Mouse (Mus musculus): ENCODE results near the gene Srrm2. TPM values are rescaled to one million over a fixed set of nuclear protein-coding genes. Genes with fewer than 3 reads are reported as not detected.

Gene Srrm2
- polyA plus RNA-seq, 1 experiment from 2014 or later = 505 TPM

DNA sequence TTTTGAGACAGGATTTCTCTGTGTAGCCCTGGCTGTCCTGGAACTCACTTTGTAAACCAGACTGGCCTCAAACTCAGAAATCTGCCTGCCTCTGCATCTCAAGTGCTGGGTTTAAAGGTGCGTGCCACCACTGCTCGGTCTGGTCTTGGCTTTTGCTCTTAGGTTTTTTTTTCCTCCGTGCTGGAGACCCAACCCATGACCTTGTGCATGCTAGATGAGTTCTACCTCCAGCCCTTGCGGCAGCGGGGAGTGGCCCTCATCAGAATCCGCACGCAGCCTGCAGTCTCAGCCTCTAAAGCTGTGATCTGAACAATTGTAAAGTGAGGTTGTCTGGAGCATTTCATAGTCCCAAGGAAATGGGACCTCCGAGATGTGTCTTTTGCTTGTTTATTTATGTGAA, 5.0 kb downstream of the Srrm2 start:
- no peak overlapping the region for H3K4me3 ChIP-seq (replicated peaks; ENCODE audit: low read length)
- H3K27ac ChIP-seq (ENCODE audit: low read length) = no peak overlapping the region
- H3K36me3 ChIP-seq (ENCODE audit: control insufficient read depth, insufficient read depth) = no peaks in the 10 kb centered on the region
- ATAC-seq = no peak
- no peaks in the 10 kb centered on the region for H3K27me3 ChIP-seq (replicated peaks; ENCODE audit: control insufficient read depth, insufficient read depth, low read length)
- 95% methylated on average over 8 of the region's 8 CpGs for WGBS
- H3K4me1 ChIP-seq (replicated peaks; ENCODE audit: control insufficient read depth, insufficient read depth, low read length) = peaks cover 11% of the 10 kb centered on the region
- no peak overlapping the region for H3K9ac ChIP-seq (replicated peaks; ENCODE audit: low read depth, low read length)
- no peaks in the 10 kb centered on the region for H3K9me3 ChIP-seq (ENCODE audit: control insufficient read depth, low read length)
- H3K4me2 ChIP-seq (ENCODE audit: low read length) = no peak overlapping the region

DNA sequence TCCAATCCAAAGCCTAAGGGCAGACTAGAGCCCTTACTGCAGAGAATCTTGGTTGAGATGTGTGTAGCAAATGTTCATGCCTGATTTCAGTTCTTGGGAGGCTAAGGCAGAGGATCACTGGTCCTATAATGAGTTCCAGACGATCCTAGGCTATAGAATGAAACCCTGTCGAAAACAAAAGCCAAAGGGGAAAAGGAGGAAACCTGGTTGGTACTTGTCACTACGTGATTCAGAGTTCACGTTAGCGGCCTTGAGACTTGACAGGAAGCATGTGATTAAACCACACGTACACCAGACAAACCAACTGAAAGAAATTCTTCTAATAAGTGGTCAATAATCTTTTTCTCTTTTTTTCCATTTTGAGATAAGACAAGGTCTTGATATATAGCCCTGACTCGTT, 7.0 kb downstream of the Srrm2 start:
- H3K4me3 ChIP-seq (replicated peaks; ENCODE audit: low read length) = no peak overlapping the region
- no peak overlapping the region for H3K4me2 ChIP-seq (ENCODE audit: low read length)
- no peaks in the 10 kb centered on the region for H3K9me3 ChIP-seq (ENCODE audit: control insufficient read depth, low read length)
- H3K27ac ChIP-seq (ENCODE audit: low read length) = no peak overlapping the region
- H3K27me3 ChIP-seq (replicated peaks; ENCODE audit: control insufficient read depth, insufficient read depth, low read length) = no peaks in the 10 kb centered on the region
- no peaks in the 10 kb centered on the region for H3K36me3 ChIP-seq (ENCODE audit: control insufficient read depth, insufficient read depth)
- ATAC-seq = no peak
- no peak overlapping the region for H3K9ac ChIP-seq (replicated peaks; ENCODE audit: low read depth, low read length)
- peaks cover 2% of the 10 kb centered on the region; the same call in 1 of the 2 replicates for H3K4me1 ChIP-seq (replicated peaks; ENCODE audit: control insufficient read depth, insufficient read depth, low read length)
- WGBS = 78% methylated on average over 7 of the region's 7 CpGs

- no peak overlapping the region for H3K9ac ChIP-seq (replicated peaks; ENCODE audit: low read depth, low read length)
- ATAC-seq = no peak
- 93% methylated on average over 10 of the region's 10 CpGs for WGBS
- peaks cover 26% of the 10 kb centered on the region for H3K4me1 ChIP-seq (replicated peaks; ENCODE audit: control insufficient read depth, insufficient read depth, low read length)
- H3K9me3 ChIP-seq (ENCODE audit: control insufficient read depth, low read length) = no peaks in the 10 kb centered on the region
- H3K36me3 ChIP-seq (ENCODE audit: control insufficient read depth, insufficient read depth) = no peaks in the 10 kb centered on the region
- H3K4me3 ChIP-seq (replicated peaks; ENCODE audit: low read length) = no peak overlapping the region
- no peaks in the 10 kb centered on the region for H3K27me3 ChIP-seq (replicated peaks; ENCODE audit: control insufficient read depth, insufficient read depth, low read length)
- no peak overlapping the region for H3K27ac ChIP-seq (ENCODE audit: low read length)
- H3K4me2 ChIP-seq (ENCODE audit: low read length) = no peak overlapping the region
Measured at GRCm38 (mm10) chr17:23801627-23802026, 11.3 kb downstream of the Srrm2 start.

- H3K27ac ChIP-seq (ENCODE audit: low read length) = peak overlapping the region; percentile 92
- peak; percentile 99 for ATAC-seq
- peak overlapping the region; percentile 68 for H3K4me2 ChIP-seq (ENCODE audit: low read length)
- H3K27me3 ChIP-seq (replicated peaks; ENCODE audit: control insufficient read depth, insufficient read depth, low read length) = no peaks in the 10 kb centered on the region
- H3K4me1 ChIP-seq (replicated peaks; ENCODE audit: control insufficient read depth, insufficient read depth, low read length) = peaks cover 32% of the 10 kb centered on the region
- H3K9me3 ChIP-seq (ENCODE audit: control insufficient read depth, low read length) = no peaks in the 10 kb centered on the region
- H3K9ac ChIP-seq (replicated peaks; ENCODE audit: low read depth, low read length) = peak overlapping the region; percentile 88
- peak overlapping the region; percentile 100 for H3K4me3 ChIP-seq (replicated peaks; ENCODE audit: low read length)
- WGBS = 1% methylated on average over 60 of the region's 60 CpGs
- H3K36me3 ChIP-seq (ENCODE audit: control insufficient read depth, insufficient read depth) = no peaks in the 10 kb centered on the region
Measured at GRCm38 (mm10) chr17:23802746-23803365, 12.5 kb downstream of the Srrm2 start.

GRCm38 (mm10) chr17:23803366-23804041, 13.2 kb downstream of the Srrm2 start:
- WGBS = under 1% methylated on average over 67 of the region's 83 CpGs

DNA sequence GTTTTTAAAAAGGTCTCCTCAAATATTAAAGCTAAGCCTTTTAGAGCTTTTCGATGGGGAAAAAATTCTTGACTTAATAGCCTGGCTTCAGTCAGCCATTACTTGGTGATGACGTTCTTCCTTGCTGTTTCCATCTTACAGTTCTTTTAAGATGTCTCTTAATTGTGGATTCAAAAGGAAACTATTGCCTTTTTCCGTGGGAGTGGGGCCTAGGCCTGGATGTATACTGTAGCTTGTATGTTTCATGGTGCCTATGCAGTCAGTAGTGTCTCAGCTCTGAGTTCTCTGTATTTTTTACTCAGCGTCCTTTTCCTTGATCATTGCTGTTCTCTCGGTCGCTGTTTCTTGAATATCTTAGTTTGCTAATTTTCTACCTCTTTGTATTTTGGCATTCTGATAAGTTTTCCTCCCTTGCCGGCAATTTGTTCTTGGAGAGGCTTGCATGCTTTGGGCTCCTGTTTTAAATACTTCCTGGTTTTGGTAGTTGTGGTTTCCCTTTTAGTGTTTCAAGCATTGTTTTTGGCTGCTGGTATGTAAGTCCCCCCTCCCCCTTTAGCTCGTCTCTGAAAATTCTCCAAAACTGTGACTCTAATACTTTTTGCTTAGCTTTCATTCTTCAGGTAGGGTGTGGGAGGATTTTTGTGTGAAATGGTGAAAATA, 14.2 kb downstream of the Srrm2 start:
- peak overlapping the region; percentile 100 for H3K4me3 ChIP-seq (replicated peaks; ENCODE audit: low read length)
- WGBS = 1% methylated on average over 8 of the region's 8 CpGs
- peak overlapping the region; percentile 94 for H3K4me2 ChIP-seq (ENCODE audit: low read length)
- peak overlapping the region; percentile 88 for H3K9ac ChIP-seq (replicated peaks; ENCODE audit: low read depth, low read length)
- H3K4me1 ChIP-seq (replicated peaks; ENCODE audit: control insufficient read depth, insufficient read depth, low read length) = peaks cover 32% of the 10 kb centered on the region
- H3K27ac ChIP-seq (ENCODE audit: low read length) = no peak overlapping the region
- no peaks in the 10 kb centered on the region for H3K27me3 ChIP-seq (replicated peaks; ENCODE audit: control insufficient read depth, insufficient read depth, low read length)
- no peak for ATAC-seq
- peaks cover 10% of the 10 kb centered on the region for H3K36me3 ChIP-seq (ENCODE audit: control insufficient read depth, insufficient read depth)
- no peaks in the 10 kb centered on the region for H3K9me3 ChIP-seq (ENCODE audit: control insufficient read depth, low read length)

More at GRCm38 (mm10) chr17:23803366-23804041, 13.2 kb downstream of the Srrm2 start:
- H3K9ac ChIP-seq (replicated peaks; ENCODE audit: low read depth, low read length) = peak overlapping the region; percentile 88
- ATAC-seq = peak; percentile 43
- H3K4me3 ChIP-seq (replicated peaks; ENCODE audit: low read length) = peak overlapping the region; percentile 100
- peaks cover 32% of the 10 kb centered on the region for H3K4me1 ChIP-seq (replicated peaks; ENCODE audit: control insufficient read depth, insufficient read depth, low read length)
- no peaks in the 10 kb centered on the region; the same call in 1 of the 2 replicates for H3K36me3 ChIP-seq (ENCODE audit: control insufficient read depth, insufficient read depth)
- no peaks in the 10 kb centered on the region for H3K9me3 ChIP-seq (ENCODE audit: control insufficient read depth, low read length)
- peak overlapping the region; percentile 92 for H3K27ac ChIP-seq (ENCODE audit: low read length)
- H3K27me3 ChIP-seq (replicated peaks; ENCODE audit: control insufficient read depth, insufficient read depth, low read length) = no peaks in the 10 kb centered on the region
- H3K4me2 ChIP-seq (ENCODE audit: low read length) = peak overlapping the region; percentile 94

DNA sequence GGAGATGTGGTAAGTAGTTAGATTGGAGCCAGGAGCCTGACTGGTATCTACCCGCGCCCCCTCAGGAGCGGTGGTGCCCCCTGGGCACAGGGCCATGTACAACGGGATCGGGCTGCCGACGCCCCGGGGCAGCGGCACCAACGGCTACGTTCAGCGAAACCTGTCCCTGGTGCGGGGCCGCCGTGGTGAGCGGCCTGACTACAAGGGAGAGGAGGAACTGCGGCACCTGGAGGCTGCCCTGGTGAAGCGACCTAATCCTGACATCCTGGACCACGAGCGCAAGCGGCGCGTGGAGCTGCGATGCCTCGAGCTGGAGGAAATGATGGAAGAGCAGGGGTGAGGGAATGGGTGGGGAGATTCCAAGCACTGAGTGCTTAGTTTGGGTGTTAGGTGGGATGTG, 16.5 kb downstream of the Srrm2 start:
- Histone ChIP-seq H3K27ac (ENCODE audit: low read length) (no peak overlapping the region), H3K4me2 (ENCODE audit: low read length) (no peak overlapping the region; the same call in 1 of the 2 replicates), H3K9me3 (ENCODE audit: control insufficient read depth, low read length) (no peaks in the 10 kb centered on the region), H3K36me3 (ENCODE audit: control insufficient read depth, insufficient read depth) (peaks cover 28% of the 10 kb centered on the region), H3K9ac (replicated peaks; ENCODE audit: low read depth, low read length) (no peak overlapping the region), H3K4me1 (replicated peaks; ENCODE audit: control insufficient read depth, insufficient read depth, low read length) (peaks cover 32% of the 10 kb centered on the region), H3K27me3 (replicated peaks; ENCODE audit: control insufficient read depth, insufficient read depth, low read length) (no peaks in the 10 kb centered on the region), H3K4me3 (replicated peaks; ENCODE audit: low read length) (no peak overlapping the region)
- no peak for ATAC-seq
- WGBS = 81% methylated on average over 25 of the region's 25 CpGs

DNA sequence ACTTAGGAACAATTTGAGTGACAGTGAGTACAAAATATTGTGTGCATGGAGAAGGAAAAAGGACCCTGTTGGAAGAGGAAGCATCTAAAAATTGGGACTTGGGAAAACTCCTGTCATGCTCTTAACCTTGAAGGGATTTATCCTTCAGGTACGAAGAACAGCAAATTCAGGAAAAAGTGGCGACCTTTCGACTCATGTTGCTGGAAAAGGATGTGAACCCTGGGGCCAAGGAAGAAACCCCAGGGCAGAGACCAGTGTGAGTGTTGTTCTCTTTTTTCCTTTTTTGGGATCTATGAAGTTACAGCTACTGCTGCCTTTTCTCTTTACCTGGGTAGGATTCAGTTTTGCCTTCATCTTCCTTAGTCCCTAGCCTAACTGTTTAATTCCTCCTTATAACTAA, 17.6 kb downstream of the Srrm2 start:
- peaks cover 36% of the 10 kb centered on the region for H3K36me3 ChIP-seq (ENCODE audit: control insufficient read depth, insufficient read depth)

DNA sequence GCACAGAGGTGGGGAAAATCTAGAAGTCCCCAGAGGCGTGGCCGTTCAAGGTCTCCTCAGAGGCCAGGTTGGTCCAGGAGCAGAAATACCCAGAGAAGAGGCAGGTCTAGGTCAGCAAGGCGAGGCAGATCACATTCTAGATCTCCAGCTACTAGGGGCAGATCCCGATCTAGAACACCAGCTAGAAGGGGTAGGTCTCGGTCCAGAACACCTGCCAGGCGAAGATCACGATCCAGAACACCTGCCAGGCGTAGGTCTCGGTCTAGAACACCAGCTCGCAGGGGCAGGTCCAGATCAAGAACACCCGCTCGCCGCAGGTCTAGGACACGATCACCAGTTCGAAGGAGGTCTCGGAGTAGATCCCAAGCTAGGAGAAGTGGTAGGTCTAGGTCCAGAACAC, 25.3 kb downstream of the Srrm2 start:
- no peak overlapping the region for H3K4me2 ChIP-seq (ENCODE audit: low read length)
- H3K27me3 ChIP-seq (replicated peaks; ENCODE audit: control insufficient read depth, insufficient read depth, low read length) = no peaks in the 10 kb centered on the region
- peaks cover 87% of the 10 kb centered on the region for H3K36me3 ChIP-seq (ENCODE audit: control insufficient read depth, insufficient read depth)
- H3K9ac ChIP-seq (replicated peaks; ENCODE audit: low read depth, low read length) = no peak overlapping the region
- H3K4me1 ChIP-seq (replicated peaks; ENCODE audit: control insufficient read depth, insufficient read depth, low read length) = no peaks in the 10 kb centered on the region
- H3K4me3 ChIP-seq (replicated peaks; ENCODE audit: low read length) = no peak overlapping the region
- peaks cover 25% of the 10 kb centered on the region for H3K9me3 ChIP-seq (ENCODE audit: control insufficient read depth, low read length)
- 97% methylated on average over 16 of the region's 16 CpGs for WGBS
- no peak overlapping the region for H3K27ac ChIP-seq (ENCODE audit: low read length)
- no peak for ATAC-seq

More for the DNA sequence above, 17.6 kb downstream of the Srrm2 start:
- ATAC-seq = no peak
- no peaks in the 10 kb centered on the region for H3K9me3 ChIP-seq (ENCODE audit: control insufficient read depth, low read length)
- no peak overlapping the region for H3K4me3 ChIP-seq (replicated peaks; ENCODE audit: low read length)
- no peak overlapping the region for H3K9ac ChIP-seq (replicated peaks; ENCODE audit: low read depth, low read length)
- no peak overlapping the region for H3K4me2 ChIP-seq (ENCODE audit: low read length)
- H3K4me1 ChIP-seq (replicated peaks; ENCODE audit: control insufficient read depth, insufficient read depth, low read length) = peaks cover 28% of the 10 kb centered on the region
- WGBS = 96% methylated on average over 3 of the region's 3 CpGs
- no peak overlapping the region for H3K27ac ChIP-seq (ENCODE audit: low read length)
- no peaks in the 10 kb centered on the region for H3K27me3 ChIP-seq (replicated peaks; ENCODE audit: control insufficient read depth, insufficient read depth, low read length)

All from forebrain, embryonic 16.5 days (tissue).